Mouse (Mus musculus): ENCODE results near the gene Dnaic2.

Dnaic2 gene

GRCm38 (mm10) chr11:114726965-114727825 lies at the start of gene Dnaic2:
TSS of gene Dnaic2 (plus strand) at chr11:114727408.
- no peak for DNase-seq (ENCODE audit: low read depth in 1 of 2, low spot score in 2 of 2)

- no peak for DNase-seq (ENCODE audit: low read depth in 1 of 2, low spot score in 2 of 2)
These were observed 47.6 kb upstream of the Dnaic2 start for GRCm38 (mm10) chr11:114679582-114679981.

- no peak for DNase-seq (ENCODE audit: low read depth in 1 of 2, low spot score in 2 of 2)
These were observed 46.9 kb upstream of the Dnaic2 start for GRCm38 (mm10) chr11:114680291-114680690.

GRCm38 (mm10) chr11:114681054-114681453 lies 46.2 kb upstream of the Dnaic2 start:
- DNase-seq (ENCODE audit: low read depth in 1 of 2, low spot score in 2 of 2) = no peak

GRCm38 (mm10) chr11:114682321-114682900 lies 44.8 kb upstream of the Dnaic2 start:
- DNase-seq (ENCODE audit: low read depth in 1 of 2, low spot score in 2 of 2) = no peak

GRCm38 (mm10) chr11:114683029-114683721 lies 44.0 kb upstream of the Dnaic2 start:
- no peak for DNase-seq (ENCODE audit: low read depth in 1 of 2, low spot score in 2 of 2)

- no peak for DNase-seq (ENCODE audit: low read depth in 1 of 2, low spot score in 2 of 2)
These were observed 43.2 kb upstream of the Dnaic2 start for GRCm38 (mm10) chr11:114683722-114684621.

- no peak for DNase-seq (ENCODE audit: low read depth in 1 of 2, low spot score in 2 of 2)
These were observed 42.4 kb upstream of the Dnaic2 start for GRCm38 (mm10) chr11:114684627-114685373.

GRCm38 (mm10) chr11:114685526-114686040 lies 41.6 kb upstream of the Dnaic2 start:
- no peak for DNase-seq (ENCODE audit: low read depth in 1 of 2, low spot score in 2 of 2)

- DNase-seq (ENCODE audit: low read depth in 1 of 2, low spot score in 2 of 2) = no peak
These were observed 40.8 kb upstream of the Dnaic2 start for GRCm38 (mm10) chr11:114686221-114686959.

GRCm38 (mm10) chr11:114687574-114688188 lies 39.5 kb upstream of the Dnaic2 start:
- no peak for DNase-seq (ENCODE audit: low read depth in 1 of 2, low spot score in 2 of 2)

GRCm38 (mm10) chr11:114688729-114689128 lies 38.5 kb upstream of the Dnaic2 start:
- DNase-seq (ENCODE audit: low read depth in 1 of 2, low spot score in 2 of 2) = no peak

GRCm38 (mm10) chr11:114690192-114690591 lies 37.0 kb upstream of the Dnaic2 start:
- no peak for DNase-seq (ENCODE audit: low read depth in 1 of 2, low spot score in 2 of 2)

- no peak for DNase-seq (ENCODE audit: low read depth in 1 of 2, low spot score in 2 of 2)
These were observed 35.6 kb upstream of the Dnaic2 start for GRCm38 (mm10) chr11:114691454-114692182.

- no peak for DNase-seq (ENCODE audit: low read depth in 1 of 2, low spot score in 2 of 2)
These were observed 34.6 kb upstream of the Dnaic2 start for GRCm38 (mm10) chr11:114692601-114693000.

- DNase-seq (ENCODE audit: low read depth in 1 of 2, low spot score in 2 of 2) = no peak
These were observed 33.8 kb upstream of the Dnaic2 start for GRCm38 (mm10) chr11:114693456-114693855.

GRCm38 (mm10) chr11:114694451-114694850 lies 32.8 kb upstream of the Dnaic2 start:
- no peak for DNase-seq (ENCODE audit: low read depth in 1 of 2, low spot score in 2 of 2)

- DNase-seq (ENCODE audit: low read depth in 1 of 2, low spot score in 2 of 2) = no peak
These were observed 28.7 kb upstream of the Dnaic2 start for GRCm38 (mm10) chr11:114698496-114698895.
